Mouse (Mus musculus): ENCODE measurements around the gene Rxfp4.
A peak's percentile ranks its signal among the peaks of the same experiment; 100 is the strongest.

Rxfp4 gene

GRCm38 (mm10) chr3:88652846-88653515 lies at the start of gene Rxfp4:
Gene Rxfp4, minus strand, starts transcription at chr3:88653142.
- DNase-seq (ENCODE audit: low spot score), result no peak

- no peak for DNase-seq (ENCODE audit: low spot score)
Observed at GRCm38 (mm10) chr3:88701222-88701621, 48.3 kb upstream of the Rxfp4 start.

GRCm38 (mm10) chr3:88700247-88700646 lies 47.3 kb upstream of the Rxfp4 start:
- no peak for DNase-seq (ENCODE audit: low spot score)

- DNase-seq (ENCODE audit: low spot score), result no peak
Observed at GRCm38 (mm10) chr3:88698834-88699233, 45.9 kb upstream of the Rxfp4 start.

GRCm38 (mm10) chr3:88698051-88698450 lies 45.1 kb upstream of the Rxfp4 start:
- no peak for DNase-seq (ENCODE audit: low spot score)

- no peak for DNase-seq (ENCODE audit: low spot score)
Observed at GRCm38 (mm10) chr3:88695545-88695944, 42.6 kb upstream of the Rxfp4 start.

- DNase-seq (ENCODE audit: low spot score), result no peak
Observed at GRCm38 (mm10) chr3:88689079-88689478, 36.1 kb upstream of the Rxfp4 start.

GRCm38 (mm10) chr3:88686734-88687611 lies 34.0 kb upstream of the Rxfp4 start:
- no peak for DNase-seq (ENCODE audit: low spot score)

GRCm38 (mm10) chr3:88685958-88686451 lies 33.1 kb upstream of the Rxfp4 start:
- DNase-seq (ENCODE audit: low spot score), result peak; percentile 72

- peak; percentile 98 for DNase-seq (ENCODE audit: low spot score)
Observed at GRCm38 (mm10) chr3:88684980-88685941, 32.3 kb upstream of the Rxfp4 start, which contains the start of gene Khdc4. Gene Khdc4, plus strand, starts transcription at chr3:88685803.

GRCm38 (mm10) chr3:88684236-88684979 lies 31.5 kb upstream of the Rxfp4 start:
- DNase-seq (ENCODE audit: low spot score), result no peak

GRCm38 (mm10) chr3:88683814-88684213 lies 30.9 kb upstream of the Rxfp4 start:
- DNase-seq (ENCODE audit: low spot score), result no peak

- peak; percentile 95 for DNase-seq (ENCODE audit: low spot score)
Observed at GRCm38 (mm10) chr3:88677399-88677798, 24.5 kb upstream of the Rxfp4 start.

- no peak for DNase-seq (ENCODE audit: low spot score)
Observed at GRCm38 (mm10) chr3:88664095-88664494, 11.2 kb upstream of the Rxfp4 start.

- no peak for DNase-seq (ENCODE audit: low spot score)
Observed at GRCm38 (mm10) chr3:88659798-88660197, 6.9 kb upstream of the Rxfp4 start.

- no peak for DNase-seq (ENCODE audit: low spot score)
Observed at GRCm38 (mm10) chr3:88658441-88659127, 5.6 kb upstream of the Rxfp4 start.

GRCm38 (mm10) chr3:88655619-88656018 lies 2.7 kb upstream of the Rxfp4 start:
- no peak for DNase-seq (ENCODE audit: low spot score)

GRCm38 (mm10) chr3:88654621-88655020 lies 1.7 kb upstream of the Rxfp4 start:
- DNase-seq (ENCODE audit: low spot score), result no peak

- no peak for DNase-seq (ENCODE audit: low spot score)
Observed at GRCm38 (mm10) chr3:88653516-88654370, 801 bp upstream of the Rxfp4 start.
